Mouse (Mus musculus): ENCODE data around the gene Bcl2a1c.
"Not testable (repeated sequence)": the region's sequence is repeated elsewhere in the genome, so short reads cannot be mapped to it uniquely, and the experiment has no call there.

Gene Bcl2a1c

GRCm38 (mm10) chr9:114329855-114330254 is at the start of gene Bcl2a1c:
Gene Bcl2a1c (plus strand): TSS chr9:114330135.
- not testable (repeated sequence) for DNase-seq

GRCm38 (mm10) chr9:114305957-114306356 is 24.0 kb upstream of the Bcl2a1c start:
- DNase-seq = not testable (repeated sequence)

GRCm38 (mm10) chr9:114311752-114312151 is 18.2 kb upstream of the Bcl2a1c start:
- not testable (repeated sequence) for DNase-seq

- peak; percentile 44 for DNase-seq
These were observed 11.9 kb upstream of the Bcl2a1c start for GRCm38 (mm10) chr9:114318021-114318420.

DNA sequence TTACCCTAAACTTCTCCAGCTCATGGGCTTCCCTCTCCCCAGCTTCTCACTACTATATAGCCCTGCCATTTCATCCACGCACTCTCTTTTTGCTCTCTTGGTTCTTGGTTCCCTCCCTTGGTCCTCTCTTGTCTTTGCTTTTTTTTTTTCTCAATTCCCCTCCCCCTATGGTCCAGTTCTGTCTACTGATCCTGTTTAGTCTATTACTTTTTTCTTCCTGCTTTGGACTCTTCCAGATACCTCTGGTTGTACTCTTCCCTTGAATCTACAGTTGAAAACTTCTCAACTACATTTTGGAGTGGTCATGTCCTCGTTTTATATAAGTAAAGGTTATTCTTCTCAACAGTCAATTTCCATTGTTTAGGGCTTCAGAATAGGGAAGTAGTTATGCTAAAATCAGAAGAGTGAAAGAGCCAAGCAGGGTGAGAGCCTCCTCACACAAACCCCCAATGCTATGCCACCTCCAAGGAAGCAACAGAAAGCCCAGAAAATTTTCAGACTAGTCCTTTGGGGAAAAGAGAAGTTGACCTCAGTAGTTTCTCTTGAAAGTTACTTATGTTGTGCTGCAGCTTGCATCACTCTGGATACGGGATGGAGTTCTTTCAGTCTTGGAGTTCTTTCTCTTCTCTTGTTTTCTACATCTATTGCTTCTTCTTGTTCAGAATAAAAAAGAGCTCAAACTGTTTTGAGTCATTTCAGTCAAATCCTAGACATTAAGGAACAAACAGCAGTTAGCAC is 3.8 kb upstream of the Bcl2a1c start:
- no peak for DNase-seq

DNA sequence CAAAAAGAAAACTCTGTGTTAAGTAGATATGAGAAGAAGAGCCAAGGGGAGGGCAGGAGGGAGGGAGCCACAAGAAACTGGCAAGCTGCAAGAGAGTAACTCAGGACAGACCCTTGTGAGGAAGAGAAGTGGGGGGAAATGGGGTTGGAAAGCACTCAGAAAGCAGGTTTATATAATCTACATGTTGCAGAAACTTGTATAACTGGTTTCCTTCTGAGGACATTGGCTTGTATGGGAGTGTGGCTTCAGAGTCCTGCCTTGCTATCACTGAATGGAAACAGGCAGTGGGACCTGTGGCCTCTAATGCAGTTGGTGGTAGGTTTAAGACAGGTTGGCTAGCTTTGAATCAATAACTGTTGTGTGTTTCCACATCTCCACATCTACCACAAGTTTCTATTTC is 1.6 kb upstream of the Bcl2a1c start:
- not testable (repeated sequence) for DNase-seq

DNA sequence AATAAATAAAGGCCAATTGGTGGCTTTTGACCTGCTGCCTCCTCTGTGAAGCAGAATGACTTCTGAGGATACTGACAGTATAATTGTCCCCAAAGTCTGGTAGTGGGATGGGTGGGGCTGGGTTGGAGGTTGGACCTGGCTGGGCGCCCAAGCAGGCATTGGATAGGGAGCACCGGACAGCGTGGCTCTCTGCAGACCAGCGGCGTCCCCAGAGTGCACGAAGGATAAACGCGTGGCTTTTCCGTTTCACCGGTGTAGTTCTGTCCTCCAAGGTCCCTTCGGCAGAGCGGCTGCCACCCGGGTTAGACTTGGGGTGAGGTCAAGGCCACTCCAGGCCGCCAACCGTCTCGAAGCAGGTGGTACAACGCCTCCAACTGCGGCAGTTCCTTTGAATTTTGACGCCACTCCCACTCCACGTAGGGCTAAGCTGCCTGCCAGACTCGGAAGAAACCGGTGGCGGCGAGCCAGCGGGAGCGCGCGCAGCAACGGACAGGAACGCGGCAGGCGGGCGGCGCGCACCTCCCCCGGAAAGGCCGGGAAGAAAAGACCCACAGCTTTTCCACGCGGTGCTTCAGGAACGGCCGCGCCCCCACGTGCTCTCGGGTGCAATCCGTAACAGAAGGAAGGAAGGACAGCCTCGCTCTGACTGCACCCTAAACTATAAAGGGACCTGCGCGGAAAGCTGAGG is 38.0 kb downstream of the Bcl2a1c start:
- DNase-seq = peak; percentile 77

DNA sequence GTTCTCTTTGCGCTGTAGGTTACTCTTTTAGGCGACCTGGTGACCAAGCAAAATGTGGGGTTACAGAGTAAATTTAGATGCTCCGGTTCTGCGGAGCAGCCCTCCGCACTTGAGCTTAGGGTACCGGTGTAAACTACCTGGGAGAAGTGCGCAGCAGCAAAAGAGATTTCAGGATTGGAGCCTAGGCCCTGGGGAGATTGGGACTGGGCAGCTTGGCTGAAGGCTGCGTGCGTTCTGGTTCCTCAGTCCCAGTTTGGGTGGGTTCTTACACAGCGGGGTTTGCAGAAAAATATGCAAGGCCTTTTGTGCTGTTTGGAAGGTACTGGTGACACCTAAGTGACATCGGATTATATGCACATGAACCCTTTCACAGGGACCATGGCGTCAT is 38.5 kb downstream of the Bcl2a1c start:
- no peak for DNase-seq

DNA sequence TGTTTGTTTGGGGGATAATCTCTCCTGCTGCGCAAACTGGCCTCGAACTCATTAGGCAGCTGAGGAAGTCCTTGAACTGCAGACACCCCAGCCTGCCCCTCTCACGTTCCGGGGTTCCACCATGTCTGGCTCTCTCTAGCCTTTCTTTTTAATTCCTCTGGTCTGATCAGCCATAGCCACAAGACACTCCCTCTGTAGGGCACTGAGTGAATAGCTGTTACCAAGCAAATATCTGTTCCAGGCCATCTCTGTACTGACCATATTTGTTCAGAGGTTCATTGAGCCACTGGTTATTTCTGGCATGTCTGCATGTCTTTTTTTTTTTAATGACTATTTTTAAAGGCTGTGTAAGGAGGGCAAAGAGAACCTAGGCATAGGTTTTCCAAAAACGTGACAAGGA is 39.5 kb downstream of the Bcl2a1c start:
- not testable (repeated sequence) for DNase-seq

DNA sequence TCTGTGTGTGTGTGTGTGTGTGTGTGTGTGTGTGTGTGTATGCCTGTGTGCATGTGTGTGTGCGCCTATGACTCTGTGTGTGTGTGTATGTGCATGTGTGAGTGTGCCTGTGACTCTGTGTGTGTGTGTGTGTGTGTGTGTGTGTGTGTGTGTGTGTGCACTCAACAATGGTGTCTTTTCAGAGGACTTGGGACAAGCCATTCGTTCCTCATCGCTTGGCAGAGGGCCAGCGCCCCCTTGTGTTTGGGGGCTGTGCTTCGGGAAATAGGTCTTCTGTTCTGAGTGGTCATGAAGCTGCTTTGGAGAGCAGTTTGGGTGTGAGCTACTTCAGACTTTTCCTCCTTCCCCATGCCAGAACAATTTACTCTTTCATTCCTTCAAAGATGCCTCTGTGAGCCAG is 41.8 kb downstream of the Bcl2a1c start:
- DNase-seq = peak; percentile 64

DNA sequence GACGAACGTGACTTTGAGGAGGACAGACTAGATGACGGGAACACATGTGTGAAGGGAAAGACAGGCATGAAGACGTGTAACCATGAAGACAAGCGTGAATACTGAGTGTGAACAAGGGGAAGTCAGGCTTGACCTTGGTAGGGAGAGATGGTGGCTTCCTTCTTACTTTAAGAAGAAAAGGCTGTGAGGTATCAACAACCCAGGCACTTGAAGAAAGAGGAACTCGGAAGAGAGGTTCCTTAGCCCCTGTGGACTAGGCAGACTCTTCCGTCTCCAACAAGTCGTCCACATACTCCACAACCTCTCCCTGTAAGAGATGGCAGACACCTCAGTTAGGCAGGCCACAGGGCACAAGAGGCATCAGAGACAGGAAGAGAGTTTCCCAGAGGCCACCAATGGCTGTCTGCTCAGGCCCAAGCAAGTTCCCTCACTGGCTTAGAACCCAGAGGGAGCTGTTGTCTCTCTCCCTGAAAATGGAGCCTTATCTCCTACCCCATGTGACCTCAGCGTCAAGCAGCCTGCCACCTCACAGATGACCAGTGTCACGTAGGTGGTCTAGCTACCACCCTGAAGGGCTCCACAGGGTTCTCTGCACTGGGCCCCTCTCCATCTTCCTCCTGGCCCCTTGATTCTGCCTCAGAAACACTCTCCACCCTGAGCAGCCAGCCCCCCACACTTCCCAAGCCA is 45.5 kb downstream of the Bcl2a1c start:
- no peak for DNase-seq

DNA sequence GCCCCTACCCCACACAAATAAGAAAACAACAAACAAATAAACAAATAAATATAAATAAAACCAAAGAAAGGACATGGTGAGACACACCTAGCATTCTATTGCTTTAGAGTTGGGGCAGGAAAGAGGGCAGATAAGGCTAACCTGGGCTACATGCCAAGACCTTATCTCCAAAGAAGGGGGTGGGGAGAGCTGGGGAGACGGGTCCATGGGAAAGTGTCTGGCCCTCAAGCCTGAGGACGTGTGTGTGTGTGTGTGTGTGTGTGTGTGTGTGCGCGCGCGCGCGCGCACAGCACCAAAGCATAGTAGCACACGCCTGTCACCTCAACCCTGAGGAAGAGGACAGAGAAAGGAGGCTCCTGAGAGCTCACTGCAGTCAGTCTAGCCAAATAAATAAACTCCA is 47.2 kb downstream of the Bcl2a1c start:
- DNase-seq = no peak

DNA sequence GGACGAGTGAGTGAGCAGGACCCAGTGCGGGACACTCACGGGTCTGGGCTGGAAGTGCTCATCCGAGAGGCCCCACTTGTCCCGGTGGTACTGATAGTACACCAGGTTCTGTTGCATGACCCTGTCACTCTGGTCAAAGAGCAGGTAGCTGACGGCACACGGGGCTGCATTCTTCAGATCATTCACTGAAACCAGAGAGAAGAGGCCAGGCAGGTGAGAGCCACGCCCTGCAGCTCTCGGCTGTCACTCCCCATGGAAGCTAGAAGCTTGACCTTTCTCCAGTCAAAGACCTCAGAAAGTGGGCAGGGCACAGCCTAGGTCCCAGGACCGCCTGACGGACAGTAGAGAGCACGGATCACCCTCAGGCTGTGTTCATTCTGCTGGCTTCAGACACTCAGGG is 49.9 kb downstream of the Bcl2a1c start:
- no peak for DNase-seq
